Mouse (Mus musculus) E14TG2a.4 (cell line): Measurements from ENCODE around the gene Cxcr6.

Experiments used
- H3K27me3 ChIP-seq: 2 replicates; pipeline ENCODE4 v1.6.1; 2014; ENCODE audit warnings: low read length, control low read depth; ENCODE audit not compliant: insufficient read depth
- H3K36me3 ChIP-seq: 2 replicates; pipeline ENCODE4 v1.6.1; 2014; ENCODE audit warnings: low read length, control low read depth; ENCODE audit not compliant: insufficient read depth
- H3K4me1 ChIP-seq: replicated peaks from 2 replicates; pipeline ENCODE4 v1.6.1; 2014; ENCODE audit warnings: low read depth, low read length, control low read depth
- H3K4me3 ChIP-seq: replicated peaks from 2 replicates; pipeline ENCODE4 v1.5.1; 2014; ENCODE audit warnings: mild to moderate bottlenecking, low read length
- H3K9me3 ChIP-seq: 2 replicates; pipeline ENCODE4 v1.6.1; 2014; ENCODE audit warnings: low read length, control low read depth
- CTCF ChIP-seq: conservative IDR thresholded peaks from 2 replicates; pipeline ENCODE4 v1.5.1; 2014; ENCODE audit warnings: low read length
- NANOG ChIP-seq: IDR thresholded peaks from 2 replicates; pipeline ENCODE4 v1.6.1; 2014; ENCODE audit warnings: borderline replicate concordance, low read length, mixed read lengths
- POU5F1 ChIP-seq: IDR thresholded peaks from 2 replicates; pipeline ENCODE4 v1.6.1; 2014; ENCODE audit warnings: low read length, borderline replicate concordance

The Cxcr6 gene

DNA sequence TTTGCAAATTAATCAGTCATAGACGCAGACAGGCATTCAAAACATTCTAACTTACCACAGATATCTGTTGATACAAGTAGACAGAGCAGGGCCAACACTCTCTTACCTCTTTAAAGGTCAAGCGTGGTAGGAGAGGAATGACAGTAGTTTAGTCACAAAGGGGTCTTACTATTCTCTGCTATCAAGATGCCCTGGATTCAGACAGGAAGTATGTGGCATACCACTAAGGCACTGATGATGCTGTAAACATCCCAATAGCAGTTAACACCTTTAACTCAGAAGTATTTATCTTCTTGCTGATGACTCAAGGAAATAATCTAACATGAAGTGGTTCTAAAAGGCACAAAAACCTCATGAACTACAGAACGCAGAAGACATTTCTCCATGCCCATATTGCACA, 29.6 kb downstream of the Cxcr6 start:
- Histone ChIP-seq H3K36me3 (peaks cover 40% of the 10 kb centered on the region), H3K9me3 (no peaks in the 10 kb centered on the region), H3K4me1 (no peaks in the 10 kb centered on the region), H3K27me3 (no peaks in the 10 kb centered on the region), H3K4me3 (no peak overlapping the region)
- no peak for TF ChIP-seq POU5F1
- no peak for TF ChIP-seq CTCF
- no peak for TF ChIP-seq NANOG

GRCm38 (mm10) chr9:123840243-123840642, 34.0 kb downstream of the Cxcr6 start:
- no peaks in the 10 kb centered on the region for H3K9me3 ChIP-seq
- TF ChIP-seq NANOG (no peak), POU5F1 (no peak), CTCF (no peak)
- no peaks in the 10 kb centered on the region for H3K4me1 ChIP-seq
- H3K4me3 ChIP-seq, result no peak overlapping the region
- peaks cover 43% of the 10 kb centered on the region for H3K36me3 ChIP-seq
- no peaks in the 10 kb centered on the region for H3K27me3 ChIP-seq

- Histone ChIP-seq H3K4me1 (no peaks in the 10 kb centered on the region), H3K27me3 (no peaks in the 10 kb centered on the region), H3K36me3 (peaks cover 21% of the 10 kb centered on the region), H3K9me3 (no peaks in the 10 kb centered on the region), H3K4me3 (no peak overlapping the region)
- TF ChIP-seq POU5F1 (no peak), NANOG (no peak), CTCF (no peak)
These were observed 38.2 kb downstream of the Cxcr6 start for GRCm38 (mm10) chr9:123844468-123844867.

- no peak for TF ChIP-seq NANOG
- peaks cover 16% of the 10 kb centered on the region for H3K36me3 ChIP-seq
- no peak overlapping the region for H3K4me3 ChIP-seq
- H3K9me3 ChIP-seq, result no peaks in the 10 kb centered on the region
- H3K4me1 ChIP-seq, result peaks cover 2% of the 10 kb centered on the region
- no peaks in the 10 kb centered on the region for H3K27me3 ChIP-seq
These were observed 38.8 kb downstream of the Cxcr6 start for GRCm38 (mm10) chr9:123845120-123845519.

GRCm38 (mm10) chr9:123846490-123846889, 40.2 kb downstream of the Cxcr6 start:
- Histone ChIP-seq H3K9me3 (no peaks in the 10 kb centered on the region), H3K4me3 (no peak overlapping the region), H3K4me1 (peaks cover 10% of the 10 kb centered on the region), H3K27me3 (no peaks in the 10 kb centered on the region), H3K36me3 (peaks cover 10% of the 10 kb centered on the region)
- TF ChIP-seq NANOG (no peak), POU5F1 (no peak), CTCF (no peak)

DNA sequence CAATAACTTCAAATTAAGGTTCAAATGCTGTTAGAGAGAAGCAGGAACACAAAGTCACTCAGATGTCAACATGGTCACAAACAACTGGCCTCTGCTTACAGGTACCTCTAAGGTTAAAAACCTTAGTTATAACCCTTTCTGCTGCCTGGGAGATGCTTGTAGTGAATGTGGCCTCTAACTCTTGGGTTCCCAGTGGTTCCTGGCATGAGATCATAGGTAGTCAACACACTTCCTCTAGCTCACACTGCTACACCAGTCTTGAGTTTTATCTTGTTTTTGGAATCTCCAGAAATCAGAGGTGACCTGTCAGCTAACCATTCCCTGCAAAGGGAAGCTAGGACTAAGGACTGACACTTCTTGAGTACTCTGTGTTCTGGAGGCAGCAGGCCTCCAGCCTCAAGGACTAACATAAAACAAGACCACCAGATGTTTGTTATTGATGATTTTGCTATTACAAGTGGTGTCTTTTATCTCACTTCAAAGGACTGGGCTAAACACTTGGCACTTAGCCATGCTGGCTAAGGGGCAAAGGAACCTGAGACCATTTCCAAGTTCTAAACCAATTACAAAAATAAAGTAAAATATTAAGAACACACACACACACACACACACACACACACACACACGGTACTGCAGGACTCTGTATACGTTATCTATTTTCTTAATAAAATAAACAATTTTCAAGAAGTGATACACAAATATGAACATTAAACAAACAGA, 43.9 kb downstream of the Cxcr6 start:
- no peaks in the 10 kb centered on the region for H3K36me3 ChIP-seq
- peaks cover 15% of the 10 kb centered on the region for H3K9me3 ChIP-seq
- no peaks in the 10 kb centered on the region for H3K27me3 ChIP-seq
- no peak for TF ChIP-seq POU5F1
- TF ChIP-seq CTCF, result no peak
- no peak for TF ChIP-seq NANOG
- H3K4me3 ChIP-seq, result peak overlapping the region; percentile 90; the same call in 1 of the 2 replicates
- H3K4me1 ChIP-seq, result peaks cover 10% of the 10 kb centered on the region

GRCm38 (mm10) chr9:123850705-123851061, 44.4 kb downstream of the Cxcr6 start:
- H3K4me1 ChIP-seq, result peaks cover 10% of the 10 kb centered on the region
- no peak for TF ChIP-seq CTCF
- no peak for TF ChIP-seq POU5F1
- TF ChIP-seq NANOG, result no peak
- H3K36me3 ChIP-seq, result no peaks in the 10 kb centered on the region
- H3K9me3 ChIP-seq, result peaks cover 17% of the 10 kb centered on the region
- H3K27me3 ChIP-seq, result no peaks in the 10 kb centered on the region
- H3K4me3 ChIP-seq, result peak overlapping the region; percentile 90

GRCm38 (mm10) chr9:123851062-123851712, 44.9 kb downstream of the Cxcr6 start:
- H3K4me1 ChIP-seq, result peaks cover 10% of the 10 kb centered on the region
- no peaks in the 10 kb centered on the region for H3K36me3 ChIP-seq
- peaks cover 22% of the 10 kb centered on the region for H3K9me3 ChIP-seq
- peak overlapping the region; percentile 90 for H3K4me3 ChIP-seq
- TF ChIP-seq NANOG (no peak), CTCF (no peak), POU5F1 (no peak)
- H3K27me3 ChIP-seq, result no peaks in the 10 kb centered on the region
